9 mouse cellular contexts compared by ENCODE assay signal in the genomic region with DNA sequence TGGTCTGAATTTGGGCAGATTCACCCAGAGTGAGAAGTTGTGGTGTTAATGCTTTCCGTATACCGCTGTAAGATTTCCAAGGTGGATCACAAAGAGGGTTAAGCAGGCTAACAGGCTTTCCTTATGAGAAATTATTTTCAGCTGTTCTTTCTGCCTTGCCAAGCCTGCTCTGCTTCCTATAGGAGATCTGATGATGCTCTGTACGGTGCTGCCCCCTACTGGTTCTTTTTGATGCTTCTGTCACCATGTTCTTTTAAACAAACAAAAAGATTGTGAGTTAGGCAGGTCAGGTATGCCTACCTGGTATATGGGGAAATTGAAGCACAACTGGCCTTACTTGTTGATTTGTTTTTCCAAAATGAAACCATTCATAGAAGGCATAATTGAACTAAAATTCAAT. TPM values are rescaled to one million over a fixed set of nuclear protein-coding genes. Genes with fewer than 3 reads are reported as not detected.
DNase-seq lines count a peak whose midpoint lies in the region; ATAC-seq lines count a peak whose summit lies in the region.
"Had no signal": no experiment of that assay in that cellular context is flagged by ENCODE, and none has a peak within 500 bp of the region (broad histone marks: within the 10 kb centered on the region; RNA-seq: fewer than 3 reads in every experiment).

No protein-coding gene starts in this region.

- H3K27me3 ChIP-seq in liver, embryonic 13.5 days: no peaks in the 10 kb centered on the region
- no peaks in the 10 kb centered on the region for H3K27me3 ChIP-seq in stomach, embryonic 15.5 days (replicated peaks)
- H3K27me3 ChIP-seq: heart, embryonic 15.5 days had no signal

- H3K4me2 ChIP-seq in liver, embryonic 13.5 days: no peak overlapping the region
- H3K4me2 ChIP-seq in stomach, embryonic 15.5 days: no peak overlapping the region
- H3K4me2 ChIP-seq: heart, embryonic 15.5 days had no signal

- no peaks in the 10 kb centered on the region for H3K36me3 ChIP-seq in liver, embryonic 13.5 days
- H3K36me3 ChIP-seq in stomach, embryonic 15.5 days: no peaks in the 10 kb centered on the region
- H3K36me3 ChIP-seq: heart, embryonic 15.5 days had no signal

- H3K9me3 ChIP-seq in liver, embryonic 13.5 days (replicated peaks): 0 out of 2 replicates have a peak, but pooled peaks cover 3% of the 10 kb centered on the region
- no peaks in the 10 kb centered on the region for H3K9me3 ChIP-seq in stomach, embryonic 15.5 days
- H3K9me3 ChIP-seq: heart, embryonic 15.5 days had no signal

- WGBS in liver, embryonic 13.5 days (ENCODE audit: insufficient replicate concordance): 12% methylated on average over 3 of the region's 3 CpGs
- WGBS in stomach, embryonic 15.5 days: 8% methylated on average over 3 of the region's 3 CpGs

- H3K4me1 ChIP-seq in liver, embryonic 13.5 days (replicated peaks): peaks cover 9% of the 10 kb centered on the region; the same call in 1 of the 2 replicates
- H3K4me1 ChIP-seq in stomach, embryonic 15.5 days: 0 out of 2 replicates have a peak, but pooled peaks cover 4% of the 10 kb centered on the region
- H3K4me1 ChIP-seq: heart, embryonic 15.5 days had no signal

- H3K27ac ChIP-seq in liver, embryonic 13.5 days: peak overlapping the region; percentile 18; the same call in 1 of the 2 replicates
- peak overlapping the region; percentile 60; the same call in 1 of the 2 replicates for H3K27ac ChIP-seq in stomach, embryonic 15.5 days
- H3K27ac ChIP-seq: heart, embryonic 15.5 days had no signal

- H3K4me3 ChIP-seq in liver, embryonic 13.5 days (replicated peaks): no peak overlapping the region
- no peak overlapping the region for H3K4me3 ChIP-seq in stomach, embryonic 15.5 days (replicated peaks)
- H3K4me3 ChIP-seq: heart, embryonic 15.5 days had no signal

- H3K9ac ChIP-seq in liver, embryonic 13.5 days: no peak overlapping the region
- no peak overlapping the region for H3K9ac ChIP-seq in stomach, embryonic 15.5 days
- H3K9ac ChIP-seq: heart, embryonic 15.5 days had no signal

- DNase-seq in CD4-positive, CD25-positive, alpha-beta regulatory T cell, adult 2 months (ENCODE audit: low read depth, low spot score): peak; percentile 91
- peak; percentile 61 for DNase-seq in adrenal gland, adult 8-10 months
- peak; percentile 90 for DNase-seq in embryo, embryonic 11 days
- peak; percentile 80 to 95 for DNase-seq in kidney, postnatal 25 days
- DNase-seq in liver, embryonic 13.5 days: peak; percentile 60
- peak; percentile 74 to 80 for DNase-seq in natural killer cell, adult 2 months (ENCODE audit: low spot score in 2 of 2)

- peak; percentile 64 for ATAC-seq in granulocyte monocyte progenitor cell, adult 5-6 weeks (replicated peaks; ENCODE audit: poor library complexity, severe bottlenecking)
- ATAC-seq in liver, embryonic 13.5 days (ENCODE audit: low read depth): no peak
- ATAC-seq in stomach, embryonic 15.5 days (ENCODE audit: insufficient read depth, low FRiP score, low read depth): peak; percentile 47; the same call in 1 of the 2 replicates

RNA-seq across cellular contexts. Expression of a gene that starts 18.5 kb away (rescaled TPM):
- 10 to 100 TPM; 22.0 to 25.3 (median 22.4) TPM for total RNA-seq in adrenal gland, adult 8-10 months (2022)
- 23.3 and 24.4 TPM in 2 replicates for total RNA-seq in granulocyte monocyte progenitor cell, adult 5-6 weeks (2014; fragmentation: Nextera tagmentation)
- total RNA-seq in granulocyte monocyte progenitor cell, adult 5-6 weeks (2017): 39.7 and 58.6 TPM in 2 replicates
- 20.0 and 20.2 TPM in 2 replicates for polyA plus RNA-seq in liver, embryonic 13.5 days (2015; fragmentation: Nextera tagmentation; extraction: Ambion mirVana)
- polyA plus RNA-seq in stomach, embryonic 15.5 days (2015; fragmentation: Nextera tagmentation; extraction: Ambion mirVana): 32.5 and 33.0 TPM in 2 replicates

RNA-seq across cellular contexts. Expression of a gene that starts 18.6 kb away (rescaled TPM):
- total RNA-seq in adrenal gland, adult 8-10 months (2022): 10 to 100 TPM in 1 of 4 experiments, 1 to 10 TPM in 3; 3.5 to 15.4 (median 6.8) TPM
- 13.0 and 17.2 TPM in 2 replicates for total RNA-seq in granulocyte monocyte progenitor cell, adult 5-6 weeks (2014; fragmentation: Nextera tagmentation)
- total RNA-seq in granulocyte monocyte progenitor cell, adult 5-6 weeks (2017): 4.5 and 5.8 TPM in 2 replicates
- 3.9 and 4.0 TPM in 2 replicates for polyA plus RNA-seq in liver, embryonic 13.5 days (2015; fragmentation: Nextera tagmentation; extraction: Ambion mirVana)
- polyA plus RNA-seq in stomach, embryonic 15.5 days (2015; fragmentation: Nextera tagmentation; extraction: Ambion mirVana): 11.9 and 13.2 TPM in 2 replicates

RNA-seq across cellular contexts. Expression of a gene that starts 32.6 kb away (rescaled TPM):
- total RNA-seq in adrenal gland, adult 8-10 months (2022): 1 to 10 TPM; 1.6 to 3.4 (median 3.0) TPM
- not detected in 2 replicates for total RNA-seq in granulocyte monocyte progenitor cell, adult 5-6 weeks (2014; fragmentation: Nextera tagmentation)
- 0.62 and 0.78 TPM in 2 replicates for total RNA-seq in granulocyte monocyte progenitor cell, adult 5-6 weeks (2017)
- polyA plus RNA-seq in liver, embryonic 13.5 days (2015; fragmentation: Nextera tagmentation; extraction: Ambion mirVana): 0.53 and 0.58 TPM in 2 replicates
- polyA plus RNA-seq in stomach, embryonic 15.5 days (2015; fragmentation: Nextera tagmentation; extraction: Ambion mirVana): 1.2 and 1.7 TPM in 2 replicates
